Mouse (Mus musculus): ENCODE measurements around the gene Praf2.
A peak's percentile ranks its signal among the peaks of the same experiment; 100 is the strongest.
"Not testable (repeated sequence)": the region's sequence is repeated elsewhere in the genome, so short reads cannot be mapped to it uniquely, and the experiment has no call there.

Gene Praf2

DNA sequence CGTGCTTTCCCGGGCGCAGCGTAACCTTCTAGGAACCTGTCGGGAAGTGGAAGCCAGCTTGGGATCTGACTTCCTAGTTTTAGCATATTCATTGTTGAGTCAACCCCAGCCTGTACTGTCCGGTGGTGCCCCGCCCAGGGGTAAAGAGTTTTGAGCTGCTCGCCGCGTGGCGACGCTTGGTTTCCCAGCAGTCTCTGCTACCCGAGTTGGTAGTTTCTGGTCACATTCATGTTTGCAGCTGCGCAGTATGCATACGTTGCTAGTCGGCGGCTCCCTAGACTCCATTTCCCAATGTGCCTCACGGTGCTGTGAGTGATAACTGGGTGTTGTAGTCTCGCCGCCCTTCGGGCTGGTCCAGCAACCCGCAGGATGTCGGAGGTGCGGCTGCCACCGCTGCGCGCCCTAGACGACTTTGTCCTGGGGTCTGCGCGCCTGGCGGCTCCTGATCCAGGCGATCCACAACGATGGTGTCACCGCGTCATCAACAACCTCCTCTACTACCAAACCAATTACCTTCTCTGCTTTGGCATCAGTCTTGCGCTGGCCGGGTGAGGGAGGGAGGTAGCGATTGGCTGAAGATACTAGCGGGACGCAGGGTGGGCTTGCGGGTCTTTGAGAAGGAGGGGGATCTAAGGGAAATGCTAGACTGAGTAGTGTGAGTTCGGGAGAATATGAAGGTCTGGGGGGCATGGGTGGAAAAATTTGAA, at the start of gene Praf2:
Gene Praf2 (plus strand): TSS at position 225 of the 707 bp plus-strand sequence.
- peak; percentile 78 to 82 for DNase-seq

DNA sequence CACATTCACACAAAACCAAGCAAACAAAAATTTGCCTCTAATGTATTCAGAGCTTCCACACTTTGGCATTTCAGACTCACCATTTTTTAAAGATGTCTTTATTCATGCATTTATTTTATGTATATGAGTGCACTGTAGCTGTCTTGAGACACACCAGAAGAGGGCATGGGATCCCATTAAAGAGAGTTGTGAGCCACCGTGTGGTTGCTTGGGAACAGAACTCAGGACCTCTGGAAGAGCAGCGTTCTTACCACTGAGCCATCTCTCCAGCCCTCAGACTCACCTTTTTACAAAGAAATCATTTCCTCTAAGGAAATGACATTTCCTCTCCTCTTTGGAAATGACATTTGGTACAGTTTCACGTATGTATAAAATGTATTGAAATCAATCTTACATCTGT, 49.3 kb upstream of the Praf2 start:
- no peak for DNase-seq

- DNase-seq: peak; percentile 93 to 95
These were observed 48.7 kb upstream of the Praf2 start for GRCm38 (mm10) chrX:7679405-7680056.

DNA sequence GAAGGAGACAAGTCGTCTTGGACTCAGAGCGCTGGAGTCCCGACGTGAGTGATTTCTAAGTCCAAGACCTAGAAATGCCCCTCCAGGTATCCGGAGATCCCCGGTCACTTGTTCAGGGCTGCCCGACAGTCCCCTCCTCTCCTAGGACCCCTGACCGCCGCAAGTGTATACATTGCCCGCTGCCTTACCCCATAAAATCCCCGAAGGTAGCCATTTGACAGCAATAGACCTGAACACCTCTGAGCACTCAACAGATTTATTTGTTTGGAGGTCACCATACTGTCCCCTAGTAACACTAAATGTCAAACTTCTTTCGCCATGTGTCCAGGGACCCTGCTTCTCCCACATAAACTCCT, 48.2 kb upstream of the Praf2 start:
- DNase-seq: no peak

DNA sequence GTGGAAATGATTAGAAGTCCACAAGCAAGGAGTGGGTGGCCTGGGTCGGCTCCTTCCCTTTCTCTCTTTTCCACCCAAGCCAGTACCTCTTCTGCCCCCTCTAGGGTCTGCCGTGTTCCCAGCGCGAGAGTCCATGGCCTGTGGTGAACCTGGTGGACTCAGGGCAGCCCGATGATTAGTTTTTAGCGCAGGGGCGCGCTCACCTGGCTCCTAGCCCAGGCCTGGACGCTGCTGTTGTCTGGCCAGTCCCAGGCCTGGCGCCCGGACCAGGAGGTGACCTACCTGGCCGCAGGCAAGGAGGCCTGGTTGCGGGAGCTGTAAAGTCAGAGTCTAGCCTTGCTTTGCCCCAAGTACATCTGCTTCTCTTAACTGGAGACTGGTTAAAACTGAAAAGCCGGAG, 47.4 kb upstream of the Praf2 start, which contains the start of gene Magix:
Gene Magix (minus strand): TSS at position 388 of the 400 bp plus-strand sequence.
- peak in 1 of 2 experiments; percentile 40 for DNase-seq

DNA sequence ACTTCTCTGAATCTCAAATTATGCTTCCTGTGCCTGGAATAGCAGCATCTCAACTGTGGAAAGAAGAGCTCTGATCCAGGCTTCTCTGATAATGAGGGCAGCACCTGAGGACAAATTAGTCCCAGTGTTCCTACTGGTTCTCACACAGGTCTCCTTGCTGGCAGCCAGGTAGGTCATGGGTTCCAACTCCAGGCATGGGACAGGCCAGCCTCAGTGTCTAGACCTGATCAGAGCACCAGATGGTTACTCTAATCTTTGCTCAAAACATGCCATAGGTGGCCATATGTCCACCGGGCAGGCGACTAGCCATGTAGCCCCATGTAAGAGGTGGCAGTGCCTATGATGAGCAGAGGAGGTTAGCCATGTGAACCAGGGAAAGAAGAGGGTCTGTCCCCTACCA, 39.9 kb upstream of the Praf2 start:
- DNase-seq: no peak

DNA sequence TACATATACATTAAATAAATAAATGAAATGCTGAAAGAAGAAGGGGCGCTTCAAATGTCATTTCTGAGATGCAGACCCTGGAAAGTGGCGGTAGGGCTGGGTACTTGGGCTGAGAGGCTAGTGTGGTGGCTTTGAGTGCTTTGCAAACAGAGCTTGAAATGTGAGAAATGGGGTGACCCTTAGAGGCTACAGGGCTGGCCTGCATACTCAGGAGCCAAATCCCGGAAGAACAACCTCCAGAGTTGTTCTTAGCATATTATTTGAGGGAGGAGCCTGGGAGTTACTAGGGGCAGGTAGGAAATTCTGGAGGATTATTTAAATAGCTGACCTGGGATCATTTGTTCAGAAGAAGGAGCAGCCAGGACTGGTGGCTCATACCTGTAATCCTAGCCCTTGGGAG, 37.8 kb upstream of the Praf2 start:
- DNase-seq: no peak

DNA sequence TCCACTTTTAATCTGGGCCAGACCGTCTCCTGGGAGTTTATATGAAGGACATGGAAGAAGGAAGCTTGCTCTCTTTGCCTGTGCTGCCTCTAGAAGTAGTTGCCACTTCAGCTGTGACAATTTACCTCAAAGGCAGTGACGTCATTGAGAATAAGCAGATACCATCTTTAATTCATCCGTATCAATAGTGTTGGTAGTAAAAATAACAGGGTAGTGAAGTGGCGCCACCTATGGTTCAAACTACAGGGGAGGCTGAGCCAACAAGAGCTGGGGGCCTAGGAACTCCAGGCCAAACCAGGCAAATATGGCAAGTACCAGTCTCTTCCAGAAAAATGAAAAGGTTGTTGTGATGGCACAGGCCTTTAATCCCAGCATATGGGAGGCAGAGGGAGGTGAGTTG, 35.4 kb upstream of the Praf2 start:
- DNase-seq: peak; percentile 37 to 50

- DNase-seq: no peak
These were observed 31.7 kb upstream of the Praf2 start for GRCm38 (mm10) chrX:7696520-7696919.

GRCm38 (mm10) chrX:7696954-7697381, 31.3 kb upstream of the Praf2 start, which contains the start of gene Gpkow:
TSS of gene Gpkow (plus strand) at chrX:7697131.
- peak; percentile 79 to 87 for DNase-seq

DNA sequence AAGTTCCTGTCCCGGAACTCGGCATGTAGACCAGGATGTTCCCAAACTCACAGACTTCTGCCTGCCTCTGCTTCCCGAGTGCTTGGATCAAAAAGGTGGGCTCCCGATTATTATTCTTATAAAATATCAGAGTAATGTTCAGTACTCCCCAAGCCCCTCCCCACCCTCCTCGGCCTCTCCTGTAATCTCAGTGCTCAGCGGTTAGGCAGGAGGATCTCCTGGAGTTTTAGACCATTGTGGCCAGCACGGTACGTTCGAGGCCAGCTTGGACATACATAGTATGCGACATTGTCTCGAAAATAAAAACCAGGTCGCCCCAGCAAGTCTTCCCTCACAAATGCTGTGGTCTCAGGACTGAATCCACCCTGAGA, 14.5 kb upstream of the Praf2 start:
- DNase-seq: not testable (repeated sequence)

DNA sequence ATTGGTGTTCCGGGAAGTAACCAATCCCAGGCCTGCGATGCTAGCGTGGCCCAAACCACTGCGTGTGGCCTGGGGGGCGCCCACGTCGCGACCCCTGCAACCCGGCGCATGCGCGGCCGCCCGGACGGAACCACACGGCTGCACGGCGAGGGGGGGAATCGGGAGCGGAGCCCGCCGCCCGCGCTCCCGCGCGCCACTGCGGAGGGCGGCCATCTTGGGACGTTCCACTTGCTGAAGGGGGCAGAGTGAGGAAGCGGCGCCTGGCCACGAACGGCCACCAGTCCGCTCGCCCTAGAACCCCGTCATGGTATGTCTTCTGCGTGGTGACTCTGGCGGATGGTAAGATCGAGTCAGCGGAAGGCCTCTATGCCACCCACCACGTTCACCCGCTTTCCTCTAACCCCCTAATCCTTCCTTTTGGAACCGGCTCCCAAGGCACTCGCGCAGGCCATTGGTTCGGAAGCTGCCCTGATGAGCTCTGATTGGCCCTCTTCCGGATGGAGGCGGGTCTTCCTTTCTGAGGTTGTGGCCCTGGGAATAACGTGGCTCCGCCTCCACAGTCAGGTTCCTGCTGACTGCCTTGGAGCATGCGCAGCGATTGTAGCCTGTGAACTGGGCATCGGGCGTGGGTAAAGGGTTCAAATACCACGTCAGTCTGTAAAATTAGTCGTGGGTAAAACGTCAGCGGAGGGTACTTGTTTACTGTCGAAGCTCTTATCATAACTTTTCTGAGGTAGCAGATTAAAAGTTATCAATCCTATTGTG, 13.9 kb upstream of the Praf2 start, which contains the start of gene Wdr45:
Gene Wdr45 (plus strand): TSS at position 199 of the 765 bp plus-strand sequence.
- DNase-seq: peak; percentile 91 to 95

- DNase-seq: not testable (repeated sequence)
These were observed 12.2 kb upstream of the Praf2 start for GRCm38 (mm10) chrX:7716058-7716457.

DNA sequence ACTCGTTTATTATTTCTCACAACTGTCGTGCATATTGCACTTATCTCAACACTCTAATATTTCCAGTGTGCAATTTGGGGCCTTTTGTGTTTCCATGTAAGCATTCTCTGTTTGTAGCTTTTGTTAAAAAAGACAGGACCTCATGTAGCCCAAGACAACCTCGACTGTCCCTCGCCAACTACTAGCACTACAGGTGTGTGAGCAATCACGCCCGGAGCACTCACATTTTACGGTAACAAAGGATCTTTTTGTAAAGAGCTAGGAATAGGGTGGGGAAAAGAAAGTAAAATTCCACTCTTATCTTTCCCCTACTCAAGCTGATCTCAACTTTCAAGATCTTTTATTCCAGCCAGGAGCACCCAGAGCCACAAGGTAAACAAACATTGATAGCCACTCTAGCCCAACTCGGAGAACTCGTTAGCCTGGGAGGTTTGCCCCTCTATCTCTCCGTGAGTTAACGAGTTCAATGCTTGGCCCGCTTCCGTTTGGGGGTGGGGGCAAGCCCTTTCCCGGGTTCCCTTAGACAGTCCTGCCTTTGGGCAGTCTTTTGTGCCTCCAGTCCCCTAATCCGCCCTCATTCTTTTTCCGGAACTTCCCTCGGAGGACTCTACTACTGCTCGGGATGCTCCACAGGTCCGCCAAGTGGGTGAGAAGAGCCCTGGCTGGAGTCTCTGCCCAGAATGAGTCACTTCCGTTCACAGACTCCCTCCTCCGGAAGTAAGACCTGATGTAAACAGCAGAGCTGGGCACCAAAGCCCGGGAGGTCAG, 6.5 kb upstream of the Praf2 start, which contains the start of gene Gm45208:
Gene Gm45208 (plus strand): TSS at position 732 of the 768 bp plus-strand sequence.
- DNase-seq: peak; percentile 70 to 75

DNA sequence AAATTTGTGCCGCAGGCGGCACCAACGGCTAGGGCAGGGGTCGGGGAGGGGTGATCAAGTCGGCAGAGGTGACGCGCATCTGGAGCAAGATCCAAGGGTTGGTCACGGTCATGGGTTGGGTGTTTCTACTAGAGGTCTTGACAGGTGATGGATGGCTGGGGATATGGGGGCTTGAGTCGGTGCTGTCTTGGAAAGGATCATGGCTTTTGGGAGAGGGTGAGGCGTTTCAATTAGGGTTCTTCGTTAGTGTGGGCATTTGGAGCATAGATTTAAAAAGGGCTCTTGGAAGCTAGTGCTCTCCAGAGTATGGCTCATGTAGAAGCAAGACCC, 6.0 kb upstream of the Praf2 start:
- DNase-seq: no peak

GRCm38 (mm10) chrX:7722691-7723090, 5.5 kb upstream of the Praf2 start:
- no peak for DNase-seq

GRCm38 (mm10) chrX:7724135-7724534, 4.1 kb upstream of the Praf2 start:
- DNase-seq: no peak

DNA sequence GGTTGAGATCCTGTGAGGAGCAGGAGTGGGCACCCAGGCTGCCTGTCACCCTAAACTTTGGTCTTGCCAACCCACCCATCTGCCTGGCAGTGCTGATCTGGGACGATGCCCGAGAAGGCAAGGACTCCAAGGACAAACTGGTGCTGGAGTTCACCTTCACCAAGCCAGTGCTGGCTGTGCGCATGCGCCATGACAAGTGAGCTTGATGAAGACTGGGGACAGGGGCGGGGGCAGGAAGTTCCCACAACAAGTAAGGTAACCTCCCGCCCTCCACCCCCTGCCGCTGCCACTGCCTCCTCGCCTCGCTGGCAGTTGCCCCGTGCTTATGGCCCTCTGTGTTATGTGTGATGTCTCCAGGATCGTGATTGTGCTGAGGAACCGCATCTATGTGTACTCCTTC, 2.4 kb upstream of the Praf2 start:
- no peak for DNase-seq

GRCm38 (mm10) chrX:7727176-7727575, 1.1 kb upstream of the Praf2 start:
- DNase-seq: no peak

- DNase-seq: no peak
These were observed 655 bp downstream of the Praf2 start for GRCm38 (mm10) chrX:7728922-7729265.

DNA sequence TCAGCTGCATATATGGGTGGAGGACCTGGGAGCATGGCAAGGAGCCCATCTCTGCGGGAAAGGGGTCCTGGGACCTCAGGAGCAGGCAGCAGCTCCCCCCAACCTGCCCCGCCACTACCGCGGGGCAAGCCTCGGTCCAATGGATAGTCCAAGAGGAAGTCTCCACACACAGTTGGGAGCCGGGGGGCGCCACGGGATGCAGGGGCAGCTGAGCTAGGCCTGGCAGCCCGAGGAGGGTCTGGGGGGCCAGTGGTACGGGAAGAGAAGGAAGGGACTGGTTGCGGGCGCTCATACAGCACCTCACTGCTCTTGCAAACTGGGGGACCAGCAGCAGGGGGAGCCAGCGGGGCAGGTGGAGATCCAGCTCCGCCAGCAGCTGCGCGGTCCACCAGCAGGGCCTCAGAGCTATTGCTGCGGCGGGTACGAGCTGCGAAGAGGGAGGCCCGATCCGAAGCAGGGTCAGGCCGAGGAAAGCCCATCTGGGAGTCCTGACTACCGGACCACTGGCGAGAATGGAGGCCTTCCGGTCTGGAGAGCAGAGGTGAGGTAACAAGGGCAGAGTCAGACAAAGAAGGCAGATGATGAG, 5.4 kb downstream of the Praf2 start:
- DNase-seq: peak; percentile 86 to 89

GRCm38 (mm10) chrX:7739336-7740081, 11.3 kb downstream of the Praf2 start:
- peak; percentile 80 to 89 for DNase-seq

Measured in kidney, postnatal 4 days (tissue).